Mouse (Mus musculus) layer of hippocampus, adult 2 months (tissue): Measurements from ENCODE around the gene Smyd3. TPM values are rescaled to one million over a fixed set of nuclear protein-coding genes. Genes with fewer than 3 reads are reported as not detected.

Experiments
- DNase-seq, 2 experiments: peaks; one replicate each; pipeline ENCODE4 v3.0.0; 2022; ENCODE audit warnings: low spot score in 2 of 2
- H3K27ac ChIP-seq: fragments of 200-600 bp; 2 replicates; pipeline ENCODE4 v1.8.1; 2022
- H3K4me3 ChIP-seq: fragments of 200-600 bp; 2 replicates; pipeline ENCODE4 v1.8.1; 2022; ENCODE audit warnings: mild to moderate bottlenecking
- CTCF ChIP-seq: fragments of 200-600 bp; conservative IDR thresholded peaks from 2 replicates; pipeline ENCODE4 v1.8.1; 2022; ENCODE audit warnings: antibody characterized with exemption, mild to moderate bottlenecking, moderate library complexity
- total RNA-seq, 2 experiments: library from RNA; stranded (reverse); gene quantifications; 2 replicates each; pipeline ENCODE4 v1.2.3; 2021

Gene Smyd3
- total RNA-seq, 2 experiments from 2014 or later, result 21.1 to 24.5 TPM

DNA sequence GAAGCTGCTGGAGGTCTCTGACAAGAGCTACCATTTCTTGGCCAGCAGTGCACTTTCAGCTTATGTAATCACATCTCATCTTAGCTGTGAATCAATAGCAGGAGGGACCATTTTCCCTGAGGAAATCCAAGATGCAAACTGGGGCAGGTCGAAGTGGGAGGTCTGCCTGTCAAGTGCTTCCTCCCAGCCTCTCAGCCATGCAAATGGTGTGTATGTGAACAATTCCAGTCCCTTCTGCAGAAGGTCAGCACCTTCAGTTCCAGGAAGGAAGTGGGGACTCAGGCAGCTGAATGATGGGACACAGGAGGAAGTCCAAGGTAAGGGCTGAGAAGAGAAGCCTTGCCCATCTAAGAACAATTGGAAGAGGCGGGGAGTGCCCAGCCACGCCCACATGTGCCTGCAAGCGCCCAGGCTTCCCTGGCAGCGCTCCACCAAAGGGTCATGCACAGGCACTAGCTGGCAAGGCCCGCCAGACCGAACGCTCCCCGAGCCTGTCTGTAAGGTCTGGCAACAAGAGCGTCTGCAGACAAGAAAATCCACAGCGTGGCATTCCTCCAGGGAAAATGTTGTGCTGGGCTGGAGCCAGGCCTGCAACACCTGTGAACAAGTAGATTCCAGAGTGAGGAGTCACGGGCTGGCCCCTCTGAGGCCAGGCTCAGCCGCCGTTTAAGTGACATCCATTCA is 381.2 kb downstream of the Smyd3 start:
- DNase-seq, result no peak
- Histone ChIP-seq H3K27ac (no peak overlapping the region), H3K4me3 (no peak overlapping the region)
- TF ChIP-seq CTCF, result no peak

DNA sequence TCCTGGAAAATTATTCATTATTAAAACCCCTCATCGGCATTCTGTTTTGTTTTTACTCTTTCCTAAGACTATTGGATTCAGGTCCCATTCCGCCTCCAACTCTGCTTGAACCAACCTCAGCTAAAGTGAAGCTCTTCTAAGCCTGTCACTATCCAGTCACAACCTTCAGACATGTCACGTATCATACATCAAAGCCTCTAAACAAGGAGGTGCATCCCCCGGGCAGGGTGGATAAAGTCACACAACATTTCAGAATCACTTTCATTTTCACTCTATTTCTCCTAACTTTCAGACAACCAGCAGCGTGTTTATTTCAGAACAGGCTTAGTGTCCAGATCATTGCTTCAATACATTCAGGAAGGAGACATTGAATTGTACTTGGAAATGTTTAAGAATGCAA is 387.8 kb downstream of the Smyd3 start:
- no peak overlapping the region for H3K4me3 ChIP-seq
- no peak for DNase-seq
- no peak for TF ChIP-seq CTCF
- H3K27ac ChIP-seq, result no peak overlapping the region

DNA sequence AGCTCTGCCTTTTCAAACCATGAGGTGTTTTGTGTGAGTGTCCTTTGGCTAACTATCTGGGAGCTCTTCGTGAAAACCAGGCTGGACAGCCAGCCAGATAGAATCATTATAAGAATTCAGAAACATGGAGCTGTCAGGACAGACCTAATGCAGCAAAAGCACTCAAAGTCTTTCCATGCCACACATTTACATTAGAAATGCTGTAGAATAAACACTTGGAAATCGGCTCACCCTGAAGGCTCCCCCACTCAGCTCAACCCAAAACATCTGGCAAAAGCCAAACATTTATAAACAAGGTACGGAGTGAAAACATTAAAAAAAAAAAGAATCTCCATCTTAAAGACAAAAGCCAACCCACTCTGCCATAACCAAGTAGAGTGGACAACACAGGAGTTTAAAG is 391.6 kb downstream of the Smyd3 start:
- TF ChIP-seq CTCF, result no peak
- no peak for DNase-seq
- Histone ChIP-seq H3K27ac (no peak overlapping the region), H3K4me3 (no peak overlapping the region)

DNA sequence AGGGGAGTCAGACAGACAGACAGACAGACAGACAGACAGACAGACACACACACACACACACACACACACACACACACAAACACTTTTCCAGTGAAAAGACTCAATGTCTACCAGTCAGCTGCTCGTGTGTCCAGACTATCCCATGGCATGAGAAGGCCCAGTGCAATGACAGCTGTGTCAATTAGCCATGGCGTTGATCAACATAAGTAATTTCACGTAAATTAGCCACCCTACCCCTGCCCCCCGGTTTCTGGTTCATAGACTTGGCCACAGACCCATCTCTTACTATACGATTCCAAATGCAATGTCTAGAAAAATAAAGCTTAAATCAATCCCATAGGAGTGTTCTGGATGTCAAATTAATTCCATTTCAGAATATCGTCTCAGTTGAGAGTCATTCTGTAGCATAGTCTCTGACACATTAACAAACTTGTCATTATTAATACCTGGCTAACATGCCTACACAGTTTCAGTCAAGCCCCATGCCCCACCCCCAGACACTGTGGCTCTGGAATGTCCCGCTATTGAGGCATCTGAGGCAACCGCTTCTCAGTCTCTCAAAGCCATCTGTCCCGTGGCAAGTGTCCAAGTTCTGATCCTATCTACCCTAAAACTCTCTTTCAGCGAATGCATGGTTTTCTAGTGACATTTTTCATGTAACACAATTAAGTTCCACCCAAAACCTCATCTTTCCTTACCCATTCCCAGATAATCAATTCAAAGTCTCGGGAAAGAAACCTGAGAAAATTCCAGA is 395.2 kb downstream of the Smyd3 start:
- no peak for TF ChIP-seq CTCF
- peak in 1 of 2 experiments; percentile 51 for DNase-seq

DNA sequence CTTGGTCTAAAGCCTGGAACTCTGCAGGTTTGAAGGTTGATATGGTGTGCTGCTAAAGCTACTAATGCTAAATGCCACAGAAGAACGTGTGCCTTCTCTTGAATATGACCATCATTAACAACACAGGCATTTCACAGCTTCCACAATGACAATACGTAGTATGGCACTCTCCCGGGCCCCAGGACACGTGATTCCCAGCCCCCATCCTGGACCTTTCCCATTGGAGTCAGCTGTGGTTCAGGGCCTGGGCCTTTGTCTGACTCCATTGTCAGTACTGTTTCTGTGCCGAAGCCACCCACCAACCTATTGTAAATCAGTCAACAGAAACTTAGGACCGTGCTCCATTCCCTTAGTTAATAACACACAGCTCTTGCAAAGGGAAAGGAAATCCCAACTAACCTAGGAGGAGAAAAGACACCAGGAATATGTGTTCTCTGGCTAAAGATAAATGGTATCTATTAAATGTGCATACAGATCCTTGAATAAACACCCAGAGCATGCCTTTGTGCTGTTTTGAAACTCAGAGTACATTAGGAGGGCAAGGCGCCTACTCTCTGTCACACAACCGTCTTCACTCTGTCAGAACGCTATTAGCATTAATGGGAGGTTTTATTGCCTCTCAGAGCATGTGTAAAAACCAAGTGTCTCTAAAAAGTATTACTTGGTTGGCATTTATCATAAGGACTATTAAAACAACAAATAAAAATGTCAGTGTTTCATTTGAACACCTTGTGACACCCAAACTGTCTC is 397.4 kb downstream of the Smyd3 start:
- Histone ChIP-seq H3K4me3 (no peak overlapping the region), H3K27ac (no peak overlapping the region)
- TF ChIP-seq CTCF, result no peak
- no peak for DNase-seq

More for the DNA sequence above, 395.2 kb downstream of the Smyd3 start:
- Histone ChIP-seq H3K4me3 (no peak overlapping the region), H3K27ac (no peak overlapping the region)

DNA sequence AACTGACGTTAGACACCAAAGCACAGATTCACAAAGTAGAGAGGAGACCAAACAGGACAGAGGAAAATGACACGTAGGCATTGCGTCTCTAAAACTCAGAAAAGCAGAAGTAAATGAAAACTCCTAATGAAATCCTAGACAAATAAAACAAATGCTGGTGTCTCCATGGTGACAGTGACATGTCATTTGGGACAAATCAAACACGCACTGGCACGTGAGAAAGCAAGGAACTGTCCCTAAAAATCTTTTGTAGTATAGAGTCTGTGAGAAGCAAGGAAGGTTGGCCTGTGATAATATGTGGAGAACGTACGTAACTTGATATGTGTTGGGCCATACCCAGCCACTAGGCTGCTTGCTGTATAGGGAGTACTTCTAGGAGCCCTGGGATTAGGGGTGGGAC is 399.2 kb downstream of the Smyd3 start:
- H3K4me3 ChIP-seq, result no peak overlapping the region
- TF ChIP-seq CTCF, result no peak
- H3K27ac ChIP-seq, result no peak overlapping the region
- no peak for DNase-seq

- H3K4me3 ChIP-seq, result no peak overlapping the region
- H3K27ac ChIP-seq, result no peak overlapping the region
- TF ChIP-seq CTCF, result no peak
- no peak for DNase-seq
These were observed 400.8 kb downstream of the Smyd3 start for GRCm38 (mm10) chr1:179116729-179117663.

- TF ChIP-seq CTCF, result no peak
- H3K27ac ChIP-seq, result no peak overlapping the region
- no peak for DNase-seq
- H3K4me3 ChIP-seq, result no peak overlapping the region
These were observed 402.9 kb downstream of the Smyd3 start for GRCm38 (mm10) chr1:179114833-179115495.

- TF ChIP-seq CTCF, result no peak
- no peak overlapping the region for H3K4me3 ChIP-seq
- DNase-seq, result no peak
- H3K27ac ChIP-seq, result no peak overlapping the region
These were observed 403.5 kb downstream of the Smyd3 start for GRCm38 (mm10) chr1:179114385-179114784.

GRCm38 (mm10) chr1:179108759-179109158 is 409.1 kb downstream of the Smyd3 start:
- no peak for DNase-seq
- H3K4me3 ChIP-seq, result no peak overlapping the region

DNA sequence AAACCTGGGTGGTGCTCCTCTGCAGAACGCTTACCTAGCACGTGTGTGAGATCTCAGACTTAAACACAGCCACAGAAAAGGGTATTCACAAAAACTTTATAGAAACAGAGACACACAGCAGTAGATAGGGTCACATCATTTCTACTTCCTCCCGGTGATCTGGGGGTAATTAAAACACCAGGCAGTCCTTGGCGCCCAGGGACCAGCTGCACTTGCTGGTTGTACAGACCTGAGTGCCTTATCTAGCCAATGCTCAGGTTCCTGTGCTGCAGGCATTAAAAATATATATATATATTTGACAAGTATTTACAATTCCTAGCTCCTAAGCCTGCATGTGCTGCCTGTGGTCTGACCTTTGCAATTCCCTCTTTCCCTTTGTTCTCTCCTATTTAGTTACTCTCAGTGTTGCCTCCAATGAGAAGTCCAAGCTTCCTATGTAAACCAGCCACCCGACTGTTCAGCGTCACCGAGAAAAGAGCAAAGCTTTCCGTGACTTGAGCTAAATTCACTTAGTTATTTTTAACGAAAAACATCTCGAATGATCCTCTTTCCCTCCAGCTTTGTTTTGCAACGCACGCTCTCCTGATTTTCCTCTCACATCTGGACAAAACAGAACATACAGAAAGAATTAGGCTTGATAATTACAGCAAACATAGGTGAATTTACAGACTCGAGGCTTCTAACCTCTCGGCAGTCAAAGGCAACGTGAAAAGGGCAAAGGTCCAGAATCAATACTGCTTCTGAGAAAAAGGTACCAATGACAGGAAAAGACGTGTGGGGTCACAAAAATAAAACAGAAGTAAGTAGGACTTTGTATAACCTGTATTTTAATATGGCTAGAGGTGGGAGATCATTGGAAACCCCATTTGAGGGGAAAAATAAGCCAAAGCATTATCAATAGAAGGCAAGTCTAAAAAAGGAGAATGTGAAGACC is 409.8 kb downstream of the Smyd3 start:
- Histone ChIP-seq H3K4me3 (no peak overlapping the region), H3K27ac (no peak overlapping the region)
- TF ChIP-seq CTCF, result no peak
- no peak for DNase-seq

More at GRCm38 (mm10) chr1:179108759-179109158, 409.1 kb downstream of the Smyd3 start:
- H3K27ac ChIP-seq, result no peak overlapping the region
- TF ChIP-seq CTCF, result no peak
